Mouse (Mus musculus): ENCODE measurements around the gene Mrpl58. TPM values are rescaled to one million over a fixed set of nuclear protein-coding genes. Genes with fewer than 3 reads are reported as not detected.

The Mrpl58 gene
- 203 and 253 TPM in 2 replicates for polyA plus RNA-seq (2014; fragmentation: Nextera tagmentation; extraction: Ambion mirVana)

DNA sequence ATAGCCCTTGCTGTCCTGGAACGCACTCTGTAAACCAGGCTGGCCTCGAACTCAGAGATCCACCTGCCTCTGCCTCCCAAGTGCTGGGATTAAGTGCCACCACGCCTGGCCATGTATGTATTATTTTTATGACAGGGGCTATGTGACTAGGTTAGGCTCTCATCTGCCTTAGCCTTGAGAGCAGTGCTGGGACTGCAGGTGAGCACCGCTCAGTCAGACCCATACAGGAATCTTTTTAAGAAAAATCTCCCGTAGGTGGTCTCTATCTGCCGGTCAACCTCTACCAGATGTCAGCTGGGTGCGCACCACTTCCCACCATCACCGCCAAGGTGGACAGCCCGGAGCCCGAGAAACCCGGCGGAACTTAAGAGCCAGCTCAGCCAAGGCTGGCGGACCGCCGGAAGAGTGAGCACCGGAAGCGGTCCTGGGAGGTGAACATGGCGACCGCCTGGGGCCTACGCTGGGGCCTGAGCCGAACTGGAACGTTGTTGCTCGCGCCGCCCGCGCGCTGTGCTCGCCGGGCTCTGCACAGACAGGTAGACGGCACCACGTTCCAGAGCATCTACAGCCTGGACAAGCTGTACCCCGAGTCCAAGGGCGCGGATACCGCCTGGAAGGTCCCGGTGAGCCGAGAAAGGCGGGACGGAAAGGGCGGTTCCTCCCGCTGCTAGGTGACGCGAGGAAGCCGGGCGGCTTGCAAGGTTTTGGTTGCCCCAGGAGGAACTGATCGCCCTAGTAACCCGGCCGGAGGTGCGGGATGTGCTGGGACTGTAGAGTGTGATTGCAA lies at the start of gene Mrpl58:
TSS of gene Mrpl58 (plus strand) at position 415 of the 787 bp plus-strand sequence.
- peak within 1 kb of the TSS; percentile 67 for H3K4me2 ChIP-seq (ENCODE audit: low read length)
- 3% methylated on average over 50 of the region's 50 CpGs for WGBS
- peaks cover 29% of the 10 kb centered on the region for H3K36me3 ChIP-seq (ENCODE audit: control insufficient read depth, insufficient read depth, low read length)
- peaks cover 16% of the 10 kb centered on the region for H3K4me1 ChIP-seq (ENCODE audit: control insufficient read depth, insufficient read depth, low read length)
- H3K4me3 ChIP-seq (ENCODE audit: low read depth, low read length), result peak within 1 kb of the TSS; percentile 86
- DNase-seq (ENCODE audit: low spot score) (peak; percentile 87), ATAC-seq (peak; percentile 91)
- no peaks in the 10 kb centered on the region for H3K27me3 ChIP-seq (replicated peaks; ENCODE audit: control insufficient read depth, insufficient read depth, low read length)
- H3K9ac ChIP-seq (ENCODE audit: low read length), result peak within 1 kb of the TSS; percentile 95
- no peaks in the 10 kb centered on the region for H3K9me3 ChIP-seq (replicated peaks; ENCODE audit: control insufficient read depth, low read length)
- peak within 1 kb of the TSS; percentile 89 for H3K27ac ChIP-seq (ENCODE audit: low read depth, low read length)

DNA sequence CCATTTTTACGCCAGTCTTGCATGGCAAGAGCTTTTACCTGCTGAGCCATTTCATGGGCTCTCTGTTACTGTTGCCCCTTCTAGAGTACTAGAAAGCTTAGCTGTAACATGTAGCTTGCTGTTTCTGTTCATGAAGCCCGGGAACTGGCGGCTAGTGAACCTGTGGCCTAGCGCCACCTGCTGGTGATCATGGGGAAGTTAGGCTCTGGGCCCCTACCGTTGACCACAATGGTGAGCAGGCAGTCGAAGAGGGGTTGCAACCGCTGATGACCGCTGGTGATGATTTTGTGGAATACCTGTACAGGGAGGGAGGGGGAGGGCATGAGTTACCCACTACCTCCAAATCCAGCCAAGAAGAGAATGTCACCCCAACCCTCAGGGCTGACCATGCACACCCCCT lies 49.4 kb upstream of the Mrpl58 start:
- peaks cover 6% of the 10 kb centered on the region; the same call in 1 of the 2 replicates for H3K4me1 ChIP-seq (ENCODE audit: control insufficient read depth, insufficient read depth, low read length)
- H3K27ac ChIP-seq (ENCODE audit: low read depth, low read length), result no peak overlapping the region
- H3K9ac ChIP-seq (ENCODE audit: low read length), result no peak overlapping the region
- peaks cover 34% of the 10 kb centered on the region for H3K36me3 ChIP-seq (ENCODE audit: control insufficient read depth, insufficient read depth, low read length)
- H3K4me2 ChIP-seq (ENCODE audit: low read length), result no peak overlapping the region
- H3K9me3 ChIP-seq (replicated peaks; ENCODE audit: control insufficient read depth, low read length), result no peaks in the 10 kb centered on the region
- no peak overlapping the region for H3K4me3 ChIP-seq (ENCODE audit: low read depth, low read length)
- ATAC-seq (peak; percentile 64; the same call in 1 of the 2 replicates), DNase-seq (ENCODE audit: low spot score) (peak; percentile 88)
- 9% methylated on average over 8 of the region's 8 CpGs for WGBS
- H3K27me3 ChIP-seq (replicated peaks; ENCODE audit: control insufficient read depth, insufficient read depth, low read length), result no peaks in the 10 kb centered on the region

DNA sequence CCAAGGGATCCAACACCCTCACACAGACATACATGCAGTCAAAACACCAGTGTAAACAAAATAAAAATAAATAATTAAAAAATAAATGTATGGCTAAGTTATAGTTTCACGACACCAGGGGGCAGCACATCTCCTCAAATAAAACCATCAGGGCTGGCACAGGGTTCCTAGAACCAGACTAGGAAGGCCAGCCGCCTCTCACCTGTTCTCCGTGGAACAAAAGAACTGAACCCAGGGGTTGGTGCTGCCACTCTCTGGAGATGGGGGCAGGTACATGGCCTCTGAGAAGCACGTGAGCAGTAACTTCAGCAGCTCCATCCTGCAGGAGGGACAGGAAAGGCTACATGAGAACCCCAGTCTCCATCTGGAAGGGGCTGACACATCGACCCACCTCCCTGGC lies 45.1 kb upstream of the Mrpl58 start:
- Histone ChIP-seq H3K4me2 (ENCODE audit: low read length) (no peak overlapping the region), H3K4me1 (ENCODE audit: control insufficient read depth, insufficient read depth, low read length) (peaks cover 9% of the 10 kb centered on the region; the same call in 1 of the 2 replicates), H3K9me3 (replicated peaks; ENCODE audit: control insufficient read depth, low read length) (no peaks in the 10 kb centered on the region), H3K9ac (ENCODE audit: low read length) (no peak overlapping the region; the same call in 1 of the 2 replicates), H3K27ac (ENCODE audit: low read depth, low read length) (no peak overlapping the region), H3K36me3 (ENCODE audit: control insufficient read depth, insufficient read depth, low read length) (0 out of 2 replicates have a peak, but pooled peaks cover 7% of the 10 kb centered on the region), H3K27me3 (replicated peaks; ENCODE audit: control insufficient read depth, insufficient read depth, low read length) (no peaks in the 10 kb centered on the region), H3K4me3 (ENCODE audit: low read depth, low read length) (no peak overlapping the region)
- peak; percentile 92 for DNase-seq (ENCODE audit: low spot score)
- 14% methylated on average over 5 of the region's 5 CpGs for WGBS
- peak; percentile 49 for ATAC-seq

DNA sequence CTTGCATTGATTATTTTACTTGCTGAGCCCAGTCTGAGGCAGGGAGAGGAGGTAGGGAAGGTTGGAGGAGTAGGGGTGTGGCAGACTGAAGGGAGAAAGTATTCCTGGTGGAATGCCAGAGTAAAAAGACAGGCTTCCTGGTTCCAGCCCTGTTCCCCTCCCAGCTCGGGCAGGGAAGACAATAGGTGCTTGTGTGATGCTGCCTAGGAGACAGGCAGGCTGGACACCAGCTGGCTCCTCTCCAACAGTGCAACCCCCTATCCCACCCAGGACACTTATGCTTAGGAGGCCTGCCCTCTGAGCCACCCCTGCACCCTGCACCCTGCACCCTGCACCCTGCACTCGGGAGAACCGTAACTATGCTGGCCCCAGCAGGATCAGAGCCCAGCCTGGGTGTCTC lies 44.3 kb upstream of the Mrpl58 start:
- H3K4me3 ChIP-seq (ENCODE audit: low read depth, low read length), result no peak overlapping the region
- 35% methylated on average over 3 of the region's 3 CpGs for WGBS
- no peak; the same call in 1 of the 2 replicates for ATAC-seq
- H3K27me3 ChIP-seq (replicated peaks; ENCODE audit: control insufficient read depth, insufficient read depth, low read length), result no peaks in the 10 kb centered on the region
- H3K36me3 ChIP-seq (ENCODE audit: control insufficient read depth, insufficient read depth, low read length), result 0 out of 2 replicates have a peak, but pooled peaks cover 5% of the 10 kb centered on the region
- H3K4me1 ChIP-seq (ENCODE audit: control insufficient read depth, insufficient read depth, low read length), result peaks cover 9% of the 10 kb centered on the region; the same call in 1 of the 2 replicates
- no peak overlapping the region for H3K4me2 ChIP-seq (ENCODE audit: low read length)
- H3K27ac ChIP-seq (ENCODE audit: low read depth, low read length), result peak overlapping the region; percentile 4; the same call in 1 of the 2 replicates
- H3K9ac ChIP-seq (ENCODE audit: low read length), result peak overlapping the region; percentile 29; the same call in 1 of the 2 replicates
- H3K9me3 ChIP-seq (replicated peaks; ENCODE audit: control insufficient read depth, low read length), result no peaks in the 10 kb centered on the region
- no peak for DNase-seq (ENCODE audit: low spot score)

DNA sequence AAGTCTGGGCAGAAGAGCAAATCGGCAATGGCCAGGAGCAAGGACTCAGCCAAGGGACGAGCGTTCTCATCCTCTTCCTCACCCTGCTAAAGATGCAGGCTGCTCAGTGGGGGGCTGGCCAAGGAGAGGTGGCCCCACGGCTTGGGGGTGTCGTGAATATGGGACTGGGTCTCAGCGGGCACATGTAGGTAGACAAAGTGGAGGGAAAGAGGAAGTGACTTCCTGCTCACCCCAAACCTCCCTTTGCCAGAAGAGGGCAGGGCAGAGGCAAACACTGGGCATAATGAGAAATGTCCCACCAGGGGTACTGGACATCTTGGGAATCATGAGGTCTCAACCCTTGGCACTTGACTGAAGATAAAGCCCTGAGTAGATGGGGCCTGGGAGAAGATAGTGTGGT lies 43.8 kb upstream of the Mrpl58 start:
- H3K9ac ChIP-seq (ENCODE audit: low read length), result no peak overlapping the region
- H3K4me1 ChIP-seq (ENCODE audit: control insufficient read depth, insufficient read depth, low read length), result peaks cover 9% of the 10 kb centered on the region; the same call in 1 of the 2 replicates
- H3K27me3 ChIP-seq (replicated peaks; ENCODE audit: control insufficient read depth, insufficient read depth, low read length), result no peaks in the 10 kb centered on the region
- H3K4me3 ChIP-seq (ENCODE audit: low read depth, low read length), result no peak overlapping the region
- no peak for ATAC-seq
- WGBS, result 67% methylated on average over 6 of the region's 6 CpGs
- H3K4me2 ChIP-seq (ENCODE audit: low read length), result no peak overlapping the region
- H3K36me3 ChIP-seq (ENCODE audit: control insufficient read depth, insufficient read depth, low read length), result 0 out of 2 replicates have a peak, but pooled peaks cover 5% of the 10 kb centered on the region
- peak overlapping the region; percentile 4; the same call in 1 of the 2 replicates for H3K27ac ChIP-seq (ENCODE audit: low read depth, low read length)
- H3K9me3 ChIP-seq (replicated peaks; ENCODE audit: control insufficient read depth, low read length), result no peaks in the 10 kb centered on the region
- no peak for DNase-seq (ENCODE audit: low spot score)

DNA sequence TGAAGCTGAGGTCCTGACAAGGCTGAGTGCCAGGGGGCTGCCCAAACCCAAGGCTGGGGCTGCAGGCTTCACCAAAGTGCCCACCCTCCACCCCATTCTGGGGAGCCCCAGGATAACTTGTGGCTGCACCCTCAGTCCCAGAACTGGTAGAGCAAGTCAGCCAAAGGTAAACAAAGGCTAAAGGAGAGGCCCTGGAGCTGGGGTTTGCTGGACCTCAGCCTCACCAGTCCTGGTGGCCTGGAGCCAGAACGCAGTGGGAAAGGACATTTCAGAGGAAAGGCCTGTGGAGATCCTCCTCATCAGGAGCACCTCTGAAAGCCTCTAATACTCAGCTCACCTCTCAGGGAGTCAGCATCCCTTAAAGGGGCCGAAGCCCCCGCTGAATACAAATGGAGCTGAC lies 39.4 kb upstream of the Mrpl58 start:
- 86% methylated on average over 3 of the region's 3 CpGs for WGBS
- Histone ChIP-seq H3K27me3 (replicated peaks; ENCODE audit: control insufficient read depth, insufficient read depth, low read length) (0 out of 2 replicates have a peak, but pooled peaks cover 4% of the 10 kb centered on the region), H3K4me1 (ENCODE audit: control insufficient read depth, insufficient read depth, low read length) (peaks cover 11% of the 10 kb centered on the region), H3K9ac (ENCODE audit: low read length) (no peak overlapping the region), H3K27ac (ENCODE audit: low read depth, low read length) (no peak overlapping the region), H3K36me3 (ENCODE audit: control insufficient read depth, insufficient read depth, low read length) (no peaks in the 10 kb centered on the region), H3K4me2 (ENCODE audit: low read length) (no peak overlapping the region), H3K4me3 (ENCODE audit: low read depth, low read length) (no peak overlapping the region), H3K9me3 (replicated peaks; ENCODE audit: control insufficient read depth, low read length) (no peaks in the 10 kb centered on the region)
- DNase-seq (ENCODE audit: low spot score) (no peak), ATAC-seq (no peak)

DNA sequence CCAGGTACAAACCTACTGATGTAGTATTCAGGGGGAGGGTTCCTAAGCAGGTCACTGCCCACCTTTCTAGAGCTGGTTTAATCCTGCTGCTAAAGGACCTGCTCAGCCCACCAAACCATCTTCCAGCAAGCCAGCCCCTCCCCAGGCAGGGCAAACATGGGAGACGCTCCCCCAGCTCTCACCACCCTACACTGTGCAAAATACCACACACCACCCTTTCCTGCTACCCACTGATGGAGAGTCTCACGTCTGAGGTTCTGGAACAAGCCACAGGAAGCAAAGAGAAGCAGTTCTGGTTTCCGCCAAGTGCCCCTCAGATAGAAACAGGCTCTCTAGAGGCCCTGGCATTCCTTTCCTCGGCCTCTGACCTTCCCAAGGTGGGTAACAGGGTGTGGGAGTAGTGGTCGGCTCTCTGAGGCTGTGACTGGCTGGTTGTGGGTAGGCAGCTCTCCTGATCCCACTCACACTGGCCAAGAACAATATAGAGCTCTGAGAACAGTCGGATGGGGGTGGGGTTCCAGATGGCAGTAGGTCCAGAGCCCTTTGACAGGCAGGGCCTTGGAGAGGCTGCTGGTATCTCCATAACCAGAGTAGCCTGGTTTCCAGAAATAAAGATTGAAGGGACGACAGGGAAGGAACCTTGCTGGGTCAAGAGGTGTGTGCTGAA lies 37.4 kb upstream of the Mrpl58 start:
- Histone ChIP-seq H3K9ac (ENCODE audit: low read length) (peak overlapping the region; percentile 84), H3K27ac (ENCODE audit: low read depth, low read length) (0 out of 2 replicates have a peak overlapping the region, but pooled peaks have one; percentile 64)
- WGBS, result 46% methylated on average over 7 of the region's 7 CpGs

DNA sequence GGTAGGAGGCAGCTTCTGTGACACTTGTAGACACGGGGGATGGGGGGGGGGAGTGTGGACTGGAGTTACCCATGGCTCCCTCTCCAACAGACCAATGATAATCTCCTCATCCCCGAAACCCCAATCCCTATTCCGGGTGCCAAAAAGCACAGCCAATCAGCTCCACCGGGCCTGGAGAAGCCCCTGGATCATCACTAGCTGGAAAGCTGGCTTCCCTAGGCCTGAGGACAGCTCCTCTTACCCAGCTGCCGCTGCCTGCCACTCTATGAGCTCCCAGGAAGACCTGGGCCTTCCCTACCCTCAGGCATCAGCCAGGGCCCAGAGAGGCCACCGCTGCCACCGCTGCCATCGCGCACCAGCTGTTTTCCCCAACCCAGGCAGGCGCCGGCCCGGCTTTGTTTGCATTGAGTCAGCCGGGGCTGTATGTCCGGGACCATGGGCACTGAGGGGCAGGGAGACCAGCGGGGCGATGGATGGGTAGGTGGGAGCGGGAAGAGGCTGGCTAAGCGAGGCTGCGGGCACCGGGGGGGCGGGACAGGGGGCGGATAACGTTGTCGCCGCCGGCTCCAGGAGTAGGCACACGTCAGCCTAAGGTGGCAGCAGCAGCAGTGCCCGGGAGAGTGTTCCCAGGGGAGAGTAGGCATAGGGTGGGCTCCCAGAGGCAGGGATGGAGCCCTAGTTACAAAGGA lies 36.7 kb upstream of the Mrpl58 start:
- Histone ChIP-seq H3K4me3 (ENCODE audit: low read depth, low read length) (peak overlapping the region; percentile 69), H3K4me2 (ENCODE audit: low read length) (peak overlapping the region; percentile 96), H3K9ac (ENCODE audit: low read length) (peak overlapping the region; percentile 84), H3K27ac (ENCODE audit: low read depth, low read length) (peak overlapping the region; percentile 64), H3K27me3 (replicated peaks; ENCODE audit: control insufficient read depth, insufficient read depth, low read length) (0 out of 2 replicates have a peak, but pooled peaks cover 4% of the 10 kb centered on the region), H3K4me1 (ENCODE audit: control insufficient read depth, insufficient read depth, low read length) (peaks cover 8% of the 10 kb centered on the region), H3K9me3 (replicated peaks; ENCODE audit: control insufficient read depth, low read length) (no peaks in the 10 kb centered on the region), H3K36me3 (ENCODE audit: control insufficient read depth, insufficient read depth, low read length) (no peaks in the 10 kb centered on the region)
- peak; percentile 70 for DNase-seq (ENCODE audit: low spot score)
- ATAC-seq, result peak; percentile 80
- under 1% methylated on average over 27 of the region's 28 CpGs for WGBS

More for the DNA sequence above, 37.4 kb upstream of the Mrpl58 start:
- no peak for ATAC-seq
- peak overlapping the region; percentile 96 for H3K4me2 ChIP-seq (ENCODE audit: low read length)
- DNase-seq (ENCODE audit: low spot score), result no peak
- H3K27me3 ChIP-seq (replicated peaks; ENCODE audit: control insufficient read depth, insufficient read depth, low read length), result 0 out of 2 replicates have a peak, but pooled peaks cover 4% of the 10 kb centered on the region
- no peaks in the 10 kb centered on the region for H3K9me3 ChIP-seq (replicated peaks; ENCODE audit: control insufficient read depth, low read length)
- no peaks in the 10 kb centered on the region for H3K36me3 ChIP-seq (ENCODE audit: control insufficient read depth, insufficient read depth, low read length)
- H3K4me1 ChIP-seq (ENCODE audit: control insufficient read depth, insufficient read depth, low read length), result peaks cover 8% of the 10 kb centered on the region
- peak overlapping the region; percentile 69 for H3K4me3 ChIP-seq (ENCODE audit: low read depth, low read length)
